Mouse (Mus musculus): ENCODE data around the gene Ubqln4. TPM values are rescaled to one million over a fixed set of nuclear protein-coding genes. Genes with fewer than 3 reads are reported as not detected.

Ubqln4 gene
- polyA plus RNA-seq, 1 experiment = 80.5 TPM

DNA sequence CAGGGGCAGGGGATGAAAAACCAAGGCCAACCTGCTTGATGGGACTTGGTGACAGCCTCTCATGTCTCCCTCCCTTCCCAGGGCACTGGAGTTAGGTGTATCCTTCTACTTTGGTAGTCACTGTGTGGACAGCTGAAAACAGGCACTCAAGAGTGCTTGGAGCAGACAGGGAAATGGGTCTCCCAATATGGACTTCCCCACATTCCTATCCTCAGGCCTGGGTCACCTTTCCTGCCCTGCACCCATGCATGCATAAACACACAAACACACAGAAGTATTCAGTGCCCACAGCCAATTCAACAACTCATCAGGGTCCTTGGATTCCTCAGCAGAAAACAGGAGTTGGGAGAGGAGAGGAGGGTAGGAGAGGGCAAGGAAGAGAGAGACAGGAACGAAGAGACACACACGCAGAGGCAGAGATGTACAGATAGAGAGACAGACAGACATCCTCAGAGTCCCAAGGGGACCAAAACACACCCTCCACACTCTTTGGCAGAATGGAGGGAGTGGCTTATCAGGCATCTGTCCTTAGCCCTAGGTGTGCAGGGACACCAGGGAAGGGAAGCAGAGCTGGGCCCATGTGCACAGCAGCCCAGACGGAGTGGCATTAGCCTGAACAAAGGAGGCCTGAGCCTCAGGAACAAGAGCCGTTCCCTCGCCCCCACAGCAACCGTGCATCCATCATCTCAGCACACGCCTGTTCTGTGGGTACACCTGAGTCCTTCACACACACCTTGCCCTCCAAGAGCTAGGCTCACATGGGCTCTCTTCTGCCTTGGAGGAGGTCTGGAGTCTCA is 24.2 kb upstream of the Ubqln4 start:
- H3K27ac ChIP-seq (ENCODE audit: control insufficient read depth, insufficient read depth, low read length) = no peak overlapping the region
- peaks cover 8% of the 10 kb centered on the region for H3K36me3 ChIP-seq (ENCODE audit: control insufficient read depth, insufficient read depth, low read length)
- no peak overlapping the region for H3K4me3 ChIP-seq (ENCODE audit: control insufficient read depth, insufficient read depth, low read length)
- H3K4me1 ChIP-seq (replicated peaks; ENCODE audit: control insufficient read depth, insufficient read depth, low read length) = peaks cover 40% of the 10 kb centered on the region
- H3K27me3 ChIP-seq (ENCODE audit: control insufficient read depth, insufficient read depth, low read length) = no peaks in the 10 kb centered on the region
- 84% methylated on average over 7 of the region's 7 CpGs for WGBS
- no peak for TF ChIP-seq POLR2A (IDR thresholded peaks at IDR 0.05; ENCODE audit: control insufficient read depth, extremely low read depth, insufficient read depth, low read length, poor library complexity)
- no peak for DNase-seq

GRCm38 (mm10) chr3:88530082-88530864 is 23.3 kb upstream of the Ubqln4 start:
- 66% methylated on average over 11 of the region's 11 CpGs for WGBS
- no peak for TF ChIP-seq POLR2A (IDR thresholded peaks at IDR 0.05; ENCODE audit: control insufficient read depth, extremely low read depth, insufficient read depth, low read length, poor library complexity)
- TF ChIP-seq CTCF (IDR thresholded peaks at IDR 0.05; ENCODE audit: borderline replicate concordance, control insufficient read depth, extremely low read depth, insufficient read depth, low read length, poor library complexity) = no peak
- H3K4me3 ChIP-seq (ENCODE audit: control insufficient read depth, insufficient read depth, low read length) = peak overlapping the region; percentile 50
- H3K36me3 ChIP-seq (ENCODE audit: control insufficient read depth, insufficient read depth, low read length) = no peaks in the 10 kb centered on the region; the same call in 1 of the 2 replicates
- H3K27me3 ChIP-seq (ENCODE audit: control insufficient read depth, insufficient read depth, low read length) = no peaks in the 10 kb centered on the region
- DNase-seq = no peak
- H3K27ac ChIP-seq (ENCODE audit: control insufficient read depth, insufficient read depth, low read length) = peak overlapping the region; percentile 52
- peaks cover 40% of the 10 kb centered on the region for H3K4me1 ChIP-seq (replicated peaks; ENCODE audit: control insufficient read depth, insufficient read depth, low read length)

DNA sequence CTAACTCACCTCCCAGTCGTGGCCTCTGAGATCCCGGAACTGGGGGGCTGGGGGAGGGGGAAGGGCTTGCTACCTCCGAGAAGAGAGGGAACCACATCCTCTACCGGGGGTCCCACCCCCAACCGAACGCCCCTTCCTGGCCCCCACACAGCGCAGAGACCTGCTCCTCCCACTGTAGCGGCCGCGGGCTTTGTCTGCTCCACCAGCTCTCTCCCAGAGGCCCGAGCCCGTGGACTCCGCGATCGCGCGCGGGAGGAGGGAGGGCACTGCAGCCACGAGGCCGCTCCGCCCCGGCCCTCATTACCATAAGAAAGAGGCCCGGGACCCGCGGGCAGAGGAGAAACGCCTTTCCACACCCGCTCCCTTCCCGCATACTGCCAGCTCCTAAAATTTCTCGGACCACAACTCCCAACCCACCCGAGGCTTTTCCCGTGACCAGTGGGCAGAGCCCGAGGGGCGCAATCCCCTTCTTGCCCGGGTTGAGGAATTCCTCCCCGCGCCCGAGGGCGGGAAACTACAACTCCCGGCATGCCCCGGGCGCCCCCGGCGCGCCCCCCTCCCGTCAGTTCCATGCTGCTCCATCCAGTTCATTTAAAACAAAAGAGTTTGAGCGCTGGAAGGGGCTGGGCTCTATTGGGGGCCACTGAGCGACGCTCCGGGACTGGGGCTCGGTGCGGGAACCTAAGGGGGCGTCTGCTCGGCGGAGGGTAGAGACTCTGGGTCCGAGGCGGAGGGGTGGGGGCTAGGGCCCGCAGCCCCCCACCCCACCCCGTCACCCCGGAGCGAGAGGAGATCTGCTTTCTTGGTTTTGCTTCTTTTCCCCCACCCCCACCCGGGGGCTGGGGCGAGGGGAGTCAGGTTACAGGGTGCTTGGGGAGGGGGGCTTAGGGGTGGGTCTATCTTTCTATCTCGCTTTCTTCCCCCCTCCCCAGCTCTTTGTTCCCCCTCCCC is 21.9 kb upstream of the Ubqln4 start:
- Histone ChIP-seq H3K4me3 (ENCODE audit: control insufficient read depth, insufficient read depth, low read length) (peak overlapping the region; percentile 88), H3K27ac (ENCODE audit: control insufficient read depth, insufficient read depth, low read length) (peak overlapping the region; percentile 93), H3K27me3 (ENCODE audit: control insufficient read depth, insufficient read depth, low read length) (no peaks in the 10 kb centered on the region), H3K4me1 (replicated peaks; ENCODE audit: control insufficient read depth, insufficient read depth, low read length) (peaks cover 39% of the 10 kb centered on the region), H3K36me3 (ENCODE audit: control insufficient read depth, insufficient read depth, low read length) (peaks cover 7% of the 10 kb centered on the region)
- WGBS = under 1% methylated on average over 62 of the region's 63 CpGs
- DNase-seq = peak; percentile 94
- peak; percentile 92 for TF ChIP-seq POLR2A (IDR thresholded peaks at IDR 0.05; ENCODE audit: control insufficient read depth, extremely low read depth, insufficient read depth, low read length, poor library complexity)
- no peak for TF ChIP-seq CTCF (IDR thresholded peaks at IDR 0.05; ENCODE audit: borderline replicate concordance, control insufficient read depth, extremely low read depth, insufficient read depth, low read length, poor library complexity)

DNA sequence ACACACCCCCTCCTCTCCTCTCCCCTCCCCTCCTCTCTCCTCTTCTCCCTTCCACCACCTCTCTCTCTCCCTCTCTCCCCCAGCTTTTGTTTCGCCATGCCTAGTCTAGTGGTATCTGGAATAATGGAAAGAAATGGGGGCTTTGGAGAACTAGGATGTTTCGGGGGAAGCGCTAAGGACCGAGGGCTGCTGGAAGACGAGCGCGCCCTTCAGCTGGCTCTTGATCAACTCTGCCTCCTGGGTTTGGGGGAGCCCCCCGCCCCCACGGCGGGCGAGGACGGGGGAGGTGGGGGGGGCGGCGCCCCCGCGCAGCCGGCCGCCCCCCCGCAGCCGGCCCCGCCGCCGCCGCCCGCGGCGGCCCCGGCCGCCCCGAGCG is 21.3 kb upstream of the Ubqln4 start, which contains the start of gene Mex3a:
Gene Mex3a, plus strand, starts transcription at position 97 of the 376 bp plus-strand sequence.
- Histone ChIP-seq H3K36me3 (ENCODE audit: control insufficient read depth, insufficient read depth, low read length) (peaks cover 13% of the 10 kb centered on the region), H3K4me1 (replicated peaks; ENCODE audit: control insufficient read depth, insufficient read depth, low read length) (peaks cover 36% of the 10 kb centered on the region), H3K4me3 (ENCODE audit: control insufficient read depth, insufficient read depth, low read length) (peak within 1 kb of the TSS; percentile 88), H3K27me3 (ENCODE audit: control insufficient read depth, insufficient read depth, low read length) (no peaks in the 10 kb centered on the region), H3K27ac (ENCODE audit: control insufficient read depth, insufficient read depth, low read length) (peak within 1 kb of the TSS; percentile 93)
- no peak for DNase-seq
- TF ChIP-seq POLR2A (IDR thresholded peaks at IDR 0.05; ENCODE audit: control insufficient read depth, extremely low read depth, insufficient read depth, low read length, poor library complexity) = no peak
- TF ChIP-seq CTCF (IDR thresholded peaks at IDR 0.05; ENCODE audit: borderline replicate concordance, control insufficient read depth, extremely low read depth, insufficient read depth, low read length, poor library complexity) = no peak
- 14% methylated on average over 30 of the region's 31 CpGs for WGBS

DNA sequence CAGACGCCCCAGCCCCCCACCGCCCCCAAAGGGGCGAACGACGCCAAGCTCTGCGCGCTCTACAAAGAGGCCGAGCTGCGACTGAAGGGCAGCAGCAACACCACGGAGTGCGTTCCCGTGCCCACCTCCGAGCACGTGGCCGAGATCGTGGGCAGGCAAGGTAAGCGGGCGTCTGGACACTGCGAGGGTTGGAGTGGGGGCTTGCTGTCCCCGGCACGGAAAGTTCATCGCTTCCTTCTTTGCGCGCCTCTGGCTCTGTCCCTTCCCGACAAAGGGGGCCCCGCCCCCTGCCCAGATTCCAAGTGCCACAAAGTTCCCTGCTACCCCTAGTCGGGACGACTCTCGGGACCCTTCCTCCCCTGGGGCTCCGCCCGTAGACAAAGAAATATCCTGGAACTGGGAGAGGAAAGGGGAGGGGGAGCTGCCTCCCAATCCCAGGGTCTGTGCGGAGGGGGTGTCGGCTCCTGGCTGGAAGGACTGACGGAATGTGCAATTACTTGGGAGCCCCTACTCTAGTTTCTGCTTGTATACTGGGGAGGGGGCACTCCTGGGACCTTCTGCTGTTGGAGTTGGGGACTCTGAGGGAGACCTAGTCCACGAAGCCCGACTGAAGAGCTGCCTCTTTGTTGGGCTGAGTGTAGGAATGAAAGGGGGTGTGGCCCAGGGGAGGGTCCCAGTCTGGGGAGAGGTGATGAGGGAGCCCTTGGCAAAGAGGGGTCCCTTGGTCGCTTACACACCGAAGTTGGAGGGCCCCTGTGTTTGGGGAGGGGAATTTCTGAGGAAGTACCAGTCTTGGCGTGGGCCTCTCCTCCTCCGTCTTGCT is 20.7 kb upstream of the Ubqln4 start:
- 3% methylated on average over 40 of the region's 40 CpGs for WGBS
- DNase-seq = peak; percentile 35
- Histone ChIP-seq H3K4me3 (ENCODE audit: control insufficient read depth, insufficient read depth, low read length) (peak overlapping the region; percentile 79), H3K36me3 (ENCODE audit: control insufficient read depth, insufficient read depth, low read length) (peaks cover 13% of the 10 kb centered on the region), H3K4me1 (replicated peaks; ENCODE audit: control insufficient read depth, insufficient read depth, low read length) (peaks cover 30% of the 10 kb centered on the region), H3K27me3 (ENCODE audit: control insufficient read depth, insufficient read depth, low read length) (no peaks in the 10 kb centered on the region), H3K27ac (ENCODE audit: control insufficient read depth, insufficient read depth, low read length) (no peak overlapping the region)
- no peak for TF ChIP-seq POLR2A (IDR thresholded peaks at IDR 0.05; ENCODE audit: control insufficient read depth, extremely low read depth, insufficient read depth, low read length, poor library complexity)
- no peak for TF ChIP-seq CTCF (IDR thresholded peaks at IDR 0.05; ENCODE audit: borderline replicate concordance, control insufficient read depth, extremely low read depth, insufficient read depth, low read length, poor library complexity)

All from thymus, adult 2 months (tissue).